Mouse (Mus musculus) ES-E14 (cell line): ENCODE results near the gene Them7. TPM values are rescaled to one million over a fixed set of nuclear protein-coding genes. Genes with fewer than 3 reads are reported as not detected.

ENCODE experiments used
- DNase-seq: peaks from one replicate; pipeline ENCODE4 v3.0.0-alpha.2; 2013; ENCODE audit warnings: low read depth, low spot score
- H3K27ac ChIP-seq: 2 replicates; pipeline ENCODE4 v1.5.1; 2012; ENCODE audit warnings: low read depth, mild to moderate bottlenecking, low read length, moderate library complexity, mixed read lengths; ENCODE audit not compliant: poor library complexity, insufficient read depth, severe bottlenecking
- H3K36me3 ChIP-seq: 2 replicates; pipeline ENCODE4 v1.6.1; 2012; ENCODE audit warnings: mild to moderate bottlenecking, low read length, moderate library complexity, mixed read lengths; ENCODE audit not compliant: control insufficient read depth, poor library complexity, insufficient read depth, severe bottlenecking
- H3K4me1 ChIP-seq, 2 experiments: fragments of 150-350 bp in 1 of 2; sonication (generic) in 1 of 2; 2 replicates each; pipeline ENCODE4 v1.6.1; 2012; ENCODE audit warnings: low read length in 2 of 2, mild to moderate bottlenecking in 1 of 2, mixed read lengths in 1 of 2; ENCODE audit not compliant: control insufficient read depth in 2 of 2, insufficient read depth in 2 of 2, poor library complexity in 1 of 2
- H3K4me3 ChIP-seq, 2 experiments: fragments of 150-350 bp in 1 of 2; sonication (generic) in 1 of 2; 2 replicates each; pipeline ENCODE4 v1.5.1; 2012; ENCODE audit warnings: low read length in 2 of 2, low read depth in 1 of 2, mild to moderate bottlenecking in 1 of 2, mixed read lengths in 1 of 2; ENCODE audit not compliant: insufficient read depth in 1 of 2, poor library complexity in 1 of 2, severe bottlenecking in 1 of 2
- H3K9ac ChIP-seq: 2 replicates; pipeline ENCODE4 v1.6.1; 2012; ENCODE audit warnings: low read depth, mild to moderate bottlenecking, low read length, mixed read lengths; ENCODE audit not compliant: poor library complexity, insufficient read depth, severe bottlenecking
- H3K9me3 ChIP-seq: fragments of 150-350 bp; sonication (generic); 2 replicates; pipeline ENCODE4 v1.6.1; 2012; ENCODE audit warnings: low read depth, mild to moderate bottlenecking, low read length; ENCODE audit not compliant: control insufficient read depth, insufficient read depth
- CHD2 ChIP-seq: IDR thresholded peaks from 2 replicates; pipeline ENCODE4 v1.6.1; 2014; ENCODE audit warnings: mild to moderate bottlenecking, low read depth, low read length, inconsistent platforms
- HCFC1 ChIP-seq: IDR thresholded peaks from 2 replicates; pipeline ENCODE4 v1.6.1; 2012; ENCODE audit warnings: low read length, inconsistent platforms, borderline replicate concordance; ENCODE audit not compliant: insufficient read depth
- MAFK ChIP-seq: IDR thresholded peaks from 2 replicates; pipeline ENCODE4 v1.6.1; 2014; ENCODE audit warnings: mild to moderate bottlenecking, low read depth, low read length, inconsistent platforms; ENCODE audit not compliant: insufficient read depth
- ZC3H11A ChIP-seq: IDR thresholded peaks from 2 replicates; pipeline ENCODE4 v1.6.1; 2012; ENCODE audit warnings: low read depth, mild to moderate bottlenecking, inconsistent platforms, low read length, borderline replicate concordance
- ZNF384 ChIP-seq: IDR thresholded peaks from 2 replicates; pipeline ENCODE4 v1.6.1; 2012; ENCODE audit warnings: low read depth, low read length, inconsistent platforms
- in situ Hi-C, 2 experiments: fragments of 600-800 bp; cut with MboI; formaldehyde crosslinking; loops; one replicate each; pipeline ENCODE4 v1.15.1; 2025; ENCODE audit warnings: low sequenced_read_pairs in 2 of 2, inconsistent platforms in 1 of 2; ENCODE audit not compliant: unreplicated experiment in 2 of 2
- total RNA-seq: library from RNA; depleted of rRNA; stranded (reverse); fragments of 300-350 nt; gene quantifications from 2 replicates; pipeline ENCODE4 v1.2.3, GENCODE M21; 2012; rRNA removed

Them7 gene
- total RNA-seq, 1 experiment, result not detected

DNA sequence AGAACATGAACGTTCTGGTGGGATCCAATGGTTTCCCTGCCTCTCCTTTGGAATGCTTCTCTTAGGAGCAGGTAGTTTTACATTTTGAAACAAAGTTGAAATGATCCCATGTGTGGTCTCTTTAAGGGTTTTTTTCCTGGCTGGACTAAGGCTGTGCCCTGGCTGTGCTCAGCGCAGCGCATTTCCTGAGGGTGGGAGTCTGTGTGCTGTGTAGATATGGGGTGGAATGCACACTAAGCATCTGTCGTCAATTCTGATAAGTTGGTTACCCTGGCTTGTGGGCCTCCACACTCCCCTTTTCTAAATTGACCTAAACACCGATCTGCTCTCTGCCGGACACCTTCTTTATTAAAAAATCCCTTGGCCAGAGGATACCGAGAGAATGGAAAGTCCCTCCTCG, 203.3 kb downstream of the Them7 start:
- Histone ChIP-seq H3K4me3 (no peak overlapping the region), H3K9ac (no peak overlapping the region), H3K4me1 (no peaks in the 10 kb centered on the region), H3K36me3 (no peaks in the 10 kb centered on the region), H3K9me3 (no peaks in the 10 kb centered on the region), H3K27ac (no peak overlapping the region)
- no peak for DNase-seq
- TF ChIP-seq ZNF384, result no peak
- in situ Hi-C loops, result no loop called here

DNA sequence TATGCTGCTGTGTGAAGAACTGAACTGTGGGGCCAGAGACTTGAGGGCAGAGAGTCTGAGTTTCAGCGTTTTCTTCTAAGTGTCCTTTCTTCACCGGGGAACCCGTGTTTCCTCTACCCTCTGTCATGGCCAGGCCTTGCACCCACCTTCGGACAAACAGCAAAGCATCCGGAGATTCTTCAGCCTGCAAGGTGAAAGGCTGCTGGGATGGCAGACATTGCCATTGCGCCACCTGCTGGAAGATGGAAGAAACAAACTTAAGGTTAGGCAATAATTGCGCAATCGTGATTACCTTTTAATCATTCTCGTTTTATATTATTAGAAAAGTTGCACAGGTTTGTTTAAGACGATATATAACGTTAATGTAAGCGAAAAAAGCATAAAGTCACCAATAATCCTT, 203.9 kb downstream of the Them7 start:
- H3K4me3 ChIP-seq, result no peak overlapping the region
- TF ChIP-seq ZC3H11A (peak; percentile 81; the same call in 1 of the 2 replicates), CHD2 (no peak)
- in situ Hi-C loops, result no loop called here
- H3K4me1 ChIP-seq, result no peaks in the 10 kb centered on the region
- H3K36me3 ChIP-seq, result no peaks in the 10 kb centered on the region
- peak; percentile 60 for DNase-seq
- no peak overlapping the region for H3K27ac ChIP-seq
- no peak overlapping the region for H3K9ac ChIP-seq
- H3K9me3 ChIP-seq, result no peaks in the 10 kb centered on the region

DNA sequence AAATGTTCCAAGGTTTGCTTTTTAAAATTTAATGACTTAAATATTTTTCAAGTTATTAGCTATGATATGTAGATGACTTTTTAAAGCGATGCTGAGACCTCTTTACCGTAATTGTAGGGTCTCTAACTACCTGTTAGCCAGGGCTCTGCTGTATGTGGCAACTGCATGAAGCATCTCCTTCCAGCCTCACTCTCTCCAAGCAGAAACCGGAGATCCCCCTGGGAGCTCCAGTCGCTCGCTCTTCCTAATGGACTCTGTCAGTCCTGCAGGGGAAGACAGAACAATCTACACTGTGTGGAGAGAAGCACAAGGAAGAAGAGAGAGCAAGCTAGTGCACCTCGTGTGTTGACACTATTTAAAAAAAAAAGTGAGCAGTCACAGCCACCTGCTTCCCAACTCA, 204.3 kb downstream of the Them7 start:
- Histone ChIP-seq H3K36me3 (no peaks in the 10 kb centered on the region), H3K4me1 (no peaks in the 10 kb centered on the region), H3K9ac (no peak overlapping the region), H3K9me3 (no peaks in the 10 kb centered on the region), H3K4me3 (no peak overlapping the region), H3K27ac (no peak overlapping the region)
- TF ChIP-seq ZNF384, result no peak
- TF ChIP-seq CHD2, result no peak
- TF ChIP-seq HCFC1, result no peak
- TF ChIP-seq ZC3H11A, result no peak
- TF ChIP-seq MAFK, result no peak
- no peak for DNase-seq
- in situ Hi-C loops, result no loop called here

Other genes with a start within 250 kb of the Them7 start
- gene Eif3m, start 207.2 kb upstream of the Them7 start, total RNA-seq, result 163 and 229 TPM in 2 replicates
- gene Gm11060, start 132.3 kb upstream of the Them7 start, total RNA-seq, result not detected in 2 replicates
- gene Wt1, start 97.8 kb upstream of the Them7 start, total RNA-seq, result 5.0 and 5.2 TPM in 2 replicates
- gene Rcn1, start 175.0 kb downstream of the Them7 start, total RNA-seq, result 71.1 and 73.6 TPM in 2 replicates